Mouse (Mus musculus): ENCODE data around the gene Acot8.

DNA sequence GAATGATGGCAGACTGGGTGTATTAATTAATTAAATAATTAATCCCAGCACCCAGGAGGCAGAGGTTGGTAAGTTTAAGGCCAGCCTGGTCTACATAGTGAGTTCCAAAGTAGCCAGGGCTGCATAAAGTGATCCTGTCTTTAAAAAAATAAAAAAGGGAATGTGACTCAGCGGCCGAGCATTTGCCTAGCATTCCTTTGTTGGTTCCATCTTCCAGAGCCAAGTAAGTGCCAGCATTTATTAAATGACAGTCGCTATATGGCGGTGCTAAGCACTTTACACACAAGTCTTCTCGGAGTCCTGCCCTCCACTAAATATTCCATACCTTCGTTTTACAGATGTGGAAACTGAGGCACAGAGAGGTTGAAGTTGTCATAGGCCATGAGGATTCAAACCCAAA is 28.6 kb downstream of the Acot8 start:
- no peak for TF ChIP-seq CTCF (IDR thresholded peaks at IDR 0.05; ENCODE audit: control insufficient read depth, insufficient read depth, low read length)
- TF ChIP-seq POLR2A (IDR thresholded peaks at IDR 0.05; ENCODE audit: borderline replicate concordance, control insufficient read depth, low read depth, low read length), result no peak
